Mouse (Mus musculus) neural tube, embryonic 13.5 days (tissue): ENCODE measurements around the gene Efemp2. TPM values are rescaled to one million over a fixed set of nuclear protein-coding genes. Genes with fewer than 3 reads are reported as not detected.

Experiments
- ATAC-seq: fragments of 200-750 bp; cut with Nextera tagmentation; 2 replicates; pipeline ENCODE4 v1.8.0; 2017; ENCODE audit warnings: low read depth, mild to moderate bottlenecking, moderate TSS enrichment, moderate library complexity
- H3K27ac ChIP-seq: fragments of 300-500 bp; sonication (generic); replicated peaks from 2 replicates; pipeline ENCODE4 v1.5.1; 2015; ENCODE audit warnings: moderate library complexity, mild to moderate bottlenecking, inconsistent platforms
- H3K27me3 ChIP-seq: fragments of 300-500 bp; sonication (generic); 2 replicates; pipeline ENCODE4 v1.6.1; 2015; ENCODE audit warnings: mild to moderate bottlenecking, inconsistent platforms
- H3K36me3 ChIP-seq: fragments of 300-500 bp; sonication (generic); 2 replicates; pipeline ENCODE4 v1.6.1; 2015; ENCODE audit warnings: mild to moderate bottlenecking, inconsistent platforms
- H3K4me1 ChIP-seq: fragments of 300-500 bp; sonication (generic); replicated peaks from 2 replicates; pipeline ENCODE4 v1.6.1; 2015; ENCODE audit warnings: inconsistent platforms
- H3K4me2 ChIP-seq: fragments of 300-500 bp; sonication (generic); 2 replicates; pipeline ENCODE4 v1.6.1; 2015; ENCODE audit warnings: inconsistent platforms, mild to moderate bottlenecking, moderate library complexity
- H3K4me3 ChIP-seq: fragments of 300-500 bp; sonication (generic); 2 replicates; pipeline ENCODE4 v1.5.1; 2015; ENCODE audit warnings: mild to moderate bottlenecking, inconsistent platforms
- H3K9ac ChIP-seq: fragments of 300-500 bp; sonication (generic); 2 replicates; pipeline ENCODE4 v1.6.1; 2015; ENCODE audit warnings: moderate library complexity, mild to moderate bottlenecking, inconsistent platforms
- H3K9me3 ChIP-seq: fragments of 300-500 bp; sonication (generic); 2 replicates; pipeline ENCODE4 v1.6.1; 2016; ENCODE audit warnings: inconsistent platforms
- WGBS: fragments of 180-500 bp; shearing (Covaris S2); methylation state at CpG from one replicate; pipeline ENCODE4 v1.1.7; 2015; 5-methylcytosine and 5-hydroxymethylcytosine counted together
- polyA plus RNA-seq: library from polyadenylated mRNA; unstranded; fragments of >200 nt; fragmentation: Nextera tagmentation; extraction: Ambion mirVana; gene quantifications from 2 replicates; pipeline ENCODE4 v1.2.1, GENCODE M21; 2015

The Efemp2 gene
- polyA plus RNA-seq, 1 experiment from 2014 or later: 56.9 TPM

DNA sequence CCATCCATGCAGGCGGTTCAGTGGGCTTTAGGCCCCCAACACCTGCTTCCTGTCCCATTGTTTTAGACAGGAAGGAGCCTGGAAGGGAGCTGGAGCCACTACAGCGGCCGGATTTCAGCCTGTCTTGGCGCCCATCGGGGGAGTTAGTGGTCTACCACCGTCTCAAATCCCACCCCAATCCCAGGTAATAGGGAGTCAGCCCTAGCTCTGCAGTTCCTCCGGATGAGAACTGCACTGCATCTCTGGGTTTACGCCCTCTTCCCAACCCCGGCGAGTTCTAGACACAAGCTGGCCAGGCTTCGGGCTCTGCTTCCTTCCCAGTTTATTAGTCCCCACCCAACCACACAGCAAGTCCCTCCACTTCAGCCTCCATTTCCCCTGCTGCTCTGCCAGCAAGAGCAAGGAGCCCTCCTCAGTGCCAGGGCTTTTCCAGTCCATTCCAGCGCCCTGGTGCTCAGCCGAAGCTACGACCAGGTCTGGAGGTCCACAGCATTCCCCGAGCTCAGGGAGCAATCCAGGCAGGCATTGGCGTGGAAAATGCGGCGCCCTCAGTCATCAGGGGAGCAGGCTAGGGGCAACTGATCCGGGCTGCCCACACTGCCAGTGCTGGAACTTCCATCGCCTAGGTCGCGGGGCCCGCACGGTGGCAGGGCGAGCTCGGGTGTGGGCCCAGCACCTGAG lies 17.4 kb upstream of the Efemp2 start:
- Histone ChIP-seq H3K4me2 (peak overlapping the region; percentile 98), H3K27me3 (peaks cover 18% of the 10 kb centered on the region), H3K4me3 (peak overlapping the region; percentile 76), H3K9ac (peak overlapping the region; percentile 92), H3K4me1 (peaks cover 53% of the 10 kb centered on the region), H3K27ac (peak overlapping the region; percentile 97), H3K9me3 (no peaks in the 10 kb centered on the region), H3K36me3 (peaks cover 10% of the 10 kb centered on the region)
- no peak for ATAC-seq
- 3% methylated on average over 26 of the region's 26 CpGs for WGBS

DNA sequence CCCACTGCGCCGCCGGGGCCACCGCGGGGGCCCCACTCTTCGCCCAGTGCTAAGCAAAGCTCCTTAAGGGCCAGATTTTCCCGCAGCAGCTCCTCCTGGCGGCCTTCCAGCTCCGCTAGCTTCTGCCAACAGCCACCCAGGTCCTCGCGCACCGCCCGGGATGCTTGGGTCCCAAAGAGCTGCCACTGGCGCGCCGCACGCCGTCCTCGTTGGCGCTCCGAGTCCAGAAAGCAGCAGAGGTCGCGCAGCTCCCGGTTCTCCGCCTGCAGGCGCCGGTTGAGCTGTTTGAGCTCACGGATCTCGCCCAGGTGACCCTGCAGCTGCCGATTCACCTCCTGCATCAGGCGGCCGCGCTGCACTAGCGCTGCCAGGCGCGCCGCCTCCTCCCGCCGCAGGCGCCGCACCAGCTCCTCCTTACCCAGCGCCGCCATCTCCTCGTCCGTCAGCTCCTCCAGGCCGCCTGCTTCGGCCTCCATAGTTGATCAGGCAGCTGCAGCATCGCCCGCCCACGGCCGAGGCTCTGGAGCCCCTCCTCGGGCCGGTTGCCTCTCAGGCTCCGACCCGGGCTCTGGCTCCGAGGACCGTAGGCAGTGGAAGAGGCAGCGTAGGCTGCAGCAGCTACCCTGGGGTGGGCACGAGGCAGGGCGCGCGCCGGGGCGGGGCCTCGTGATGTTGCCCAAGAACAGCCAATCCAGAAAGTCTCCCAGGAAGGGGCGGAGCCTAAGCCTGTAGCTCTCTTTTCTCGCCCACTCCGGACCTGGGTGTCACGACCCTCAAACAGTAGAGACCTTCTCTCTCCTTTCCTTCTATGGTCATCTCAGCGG lies 16.6 kb upstream of the Efemp2 start:
- H3K27me3 ChIP-seq: peaks cover 13% of the 10 kb centered on the region; the same call in 1 of the 2 replicates
- peak overlapping the region; percentile 92 for H3K9ac ChIP-seq
- H3K4me1 ChIP-seq: peaks cover 59% of the 10 kb centered on the region
- peak; percentile 90 for ATAC-seq
- peaks cover 10% of the 10 kb centered on the region for H3K36me3 ChIP-seq
- WGBS: under 1% methylated on average over 63 of the region's 70 CpGs
- peak overlapping the region; percentile 76 for H3K4me3 ChIP-seq
- peak overlapping the region; percentile 97 for H3K27ac ChIP-seq
- H3K9me3 ChIP-seq: no peaks in the 10 kb centered on the region
- peak overlapping the region; percentile 98 for H3K4me2 ChIP-seq

GRCm38 (mm10) chr19:5457746-5458442 lies 15.9 kb upstream of the Efemp2 start, which contains the start of gene Ccdc85b:
Gene Ccdc85b, minus strand, starts transcription at chr19:5457894.
- WGBS: 21% methylated on average over 14 of the region's 14 CpGs

GRCm38 (mm10) chr19:5459019-5459418 lies 14.7 kb upstream of the Efemp2 start:
- 76% methylated on average over 7 of the region's 7 CpGs for WGBS
- Histone ChIP-seq H3K27ac (no peak overlapping the region), H3K36me3 (peaks cover 23% of the 10 kb centered on the region), H3K9ac (no peak overlapping the region), H3K27me3 (peaks cover 13% of the 10 kb centered on the region; the same call in 1 of the 2 replicates), H3K9me3 (no peaks in the 10 kb centered on the region), H3K4me1 (peaks cover 60% of the 10 kb centered on the region), H3K4me2 (no peak overlapping the region), H3K4me3 (no peak overlapping the region)
- ATAC-seq: no peak

More at GRCm38 (mm10) chr19:5457746-5458442, 15.9 kb upstream of the Efemp2 start, which contains the start of gene Ccdc85b:
- peaks cover 18% of the 10 kb centered on the region for H3K36me3 ChIP-seq
- peaks cover 13% of the 10 kb centered on the region; the same call in 1 of the 2 replicates for H3K27me3 ChIP-seq
- peaks cover 59% of the 10 kb centered on the region for H3K4me1 ChIP-seq
- no peaks in the 10 kb centered on the region for H3K9me3 ChIP-seq
- no peak; the same call in 1 of the 2 replicates for ATAC-seq
- H3K4me3 ChIP-seq: peak within 1 kb of the TSS; percentile 76
- H3K9ac ChIP-seq: peak within 1 kb of the TSS; percentile 92
- peak within 1 kb of the TSS; percentile 98 for H3K4me2 ChIP-seq
- H3K27ac ChIP-seq: peak within 1 kb of the TSS; percentile 97

DNA sequence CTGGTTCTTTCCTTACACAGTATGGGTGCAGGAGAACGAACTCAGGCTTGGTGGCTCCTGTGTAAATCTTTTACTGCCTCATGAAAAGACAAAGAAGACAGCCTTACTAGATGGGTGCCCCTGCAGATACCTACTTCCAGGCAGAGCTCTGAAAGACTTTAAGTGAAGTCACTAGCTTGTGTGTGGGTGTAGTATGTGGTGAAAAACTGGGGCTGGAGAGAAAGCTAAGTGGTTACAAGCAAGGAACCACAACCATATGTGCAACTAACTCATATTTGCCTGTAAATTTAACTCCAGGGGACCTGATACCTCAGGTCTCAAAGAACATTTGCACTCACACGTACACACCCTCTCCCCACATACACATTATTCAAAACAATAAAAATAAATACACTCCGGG lies 13.9 kb upstream of the Efemp2 start:
- H3K4me1 ChIP-seq: peaks cover 60% of the 10 kb centered on the region
- no peaks in the 10 kb centered on the region for H3K9me3 ChIP-seq
- peaks cover 21% of the 10 kb centered on the region for H3K36me3 ChIP-seq
- peak overlapping the region; percentile 70 for H3K27ac ChIP-seq
- no peak for ATAC-seq
- H3K9ac ChIP-seq: peak overlapping the region; percentile 78
- WGBS: 21% methylated on average over 3 of the region's 3 CpGs
- peak overlapping the region; percentile 99 for H3K4me2 ChIP-seq
- peak overlapping the region; percentile 80 for H3K4me3 ChIP-seq
- H3K27me3 ChIP-seq: peaks cover 13% of the 10 kb centered on the region; the same call in 1 of the 2 replicates

- peaks cover 59% of the 10 kb centered on the region for H3K4me1 ChIP-seq
- peak within 1 kb of the TSS; percentile 80 for H3K4me3 ChIP-seq
- H3K27ac ChIP-seq: peak within 1 kb of the TSS; percentile 70
- peak within 1 kb of the TSS; percentile 78 for H3K9ac ChIP-seq
- WGBS: under 1% methylated on average over 32 of the region's 32 CpGs
- peaks cover 13% of the 10 kb centered on the region; the same call in 1 of the 2 replicates for H3K27me3 ChIP-seq
- H3K4me2 ChIP-seq: peak within 1 kb of the TSS; percentile 99
- ATAC-seq: peak; percentile 47
- no peaks in the 10 kb centered on the region for H3K9me3 ChIP-seq
- H3K36me3 ChIP-seq: peaks cover 27% of the 10 kb centered on the region
Measured at GRCm38 (mm10) chr19:5460465-5460911, 13.3 kb upstream of the Efemp2 start, which contains the start of gene Fibp. Gene Fibp, plus strand, starts transcription at chr19:5460615.

GRCm38 (mm10) chr19:5461411-5461810 lies 12.3 kb upstream of the Efemp2 start:
- peaks cover 36% of the 10 kb centered on the region for H3K36me3 ChIP-seq
- H3K9ac ChIP-seq: peak overlapping the region; percentile 78
- peaks cover 49% of the 10 kb centered on the region for H3K4me1 ChIP-seq
- H3K27me3 ChIP-seq: peaks cover 13% of the 10 kb centered on the region; the same call in 1 of the 2 replicates
- no peaks in the 10 kb centered on the region for H3K9me3 ChIP-seq
- no peak overlapping the region for H3K27ac ChIP-seq
- ATAC-seq: no peak
- 87% methylated on average over 6 of the region's 6 CpGs for WGBS
- peak overlapping the region; percentile 80 for H3K4me3 ChIP-seq
- H3K4me2 ChIP-seq: peak overlapping the region; percentile 99

DNA sequence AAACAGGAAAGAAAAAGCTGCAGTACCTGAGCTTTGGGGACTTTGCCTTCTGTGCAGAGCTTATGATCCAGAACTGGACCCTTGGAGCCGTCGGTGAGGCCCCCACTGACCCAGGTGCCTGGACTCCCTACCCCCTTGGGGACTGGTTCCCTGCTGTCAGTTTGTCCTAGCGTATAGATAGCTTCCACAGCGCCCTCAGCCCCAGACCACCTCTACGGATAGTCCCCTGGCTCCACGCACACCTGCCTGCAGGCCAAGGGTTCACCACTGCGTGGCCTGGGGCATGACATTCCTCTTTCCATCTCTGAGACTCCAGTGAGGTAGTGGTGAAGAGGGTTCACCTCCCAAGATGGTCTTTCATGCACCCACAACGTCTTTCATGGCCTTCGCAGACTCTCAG lies 10.5 kb upstream of the Efemp2 start:
- Histone ChIP-seq H3K4me1 (peaks cover 39% of the 10 kb centered on the region), H3K27ac (no peak overlapping the region), H3K4me2 (no peak overlapping the region), H3K36me3 (peaks cover 54% of the 10 kb centered on the region), H3K4me3 (no peak overlapping the region), H3K9me3 (no peaks in the 10 kb centered on the region), H3K27me3 (peaks cover 13% of the 10 kb centered on the region; the same call in 1 of the 2 replicates), H3K9ac (no peak overlapping the region)
- ATAC-seq: no peak
- WGBS: 91% methylated on average over 9 of the region's 9 CpGs

- Histone ChIP-seq H3K4me1 (peaks cover 36% of the 10 kb centered on the region), H3K27ac (peak overlapping the region; percentile 74), H3K9ac (peak overlapping the region; percentile 68), H3K4me2 (peak overlapping the region; percentile 61), H3K9me3 (no peaks in the 10 kb centered on the region), H3K4me3 (peak overlapping the region; percentile 36), H3K36me3 (peaks cover 54% of the 10 kb centered on the region), H3K27me3 (peaks cover 6% of the 10 kb centered on the region; the same call in 1 of the 2 replicates)
- 45% methylated on average over 15 of the region's 15 CpGs for WGBS
- peak; percentile 62 for ATAC-seq
Measured at GRCm38 (mm10) chr19:5463791-5464562, 9.8 kb upstream of the Efemp2 start.

DNA sequence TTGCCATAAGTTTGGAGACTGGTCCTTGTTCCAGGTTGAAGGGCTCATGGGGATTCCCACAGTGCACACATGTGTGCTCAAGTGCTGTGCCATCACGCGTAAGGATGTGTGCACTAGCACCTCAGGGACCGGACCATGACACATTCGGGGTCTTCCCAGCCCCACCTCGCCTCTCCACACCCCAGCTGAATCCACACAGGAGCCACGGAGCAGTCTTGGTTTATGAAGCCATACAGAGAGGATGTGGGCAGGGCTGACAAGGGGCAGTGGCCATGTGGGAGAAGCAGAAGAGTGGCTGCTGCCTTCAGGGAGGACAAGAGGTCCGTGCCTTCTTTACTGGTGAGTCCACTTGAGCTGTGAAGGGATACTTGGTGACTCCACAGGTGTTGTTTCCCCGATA lies 8.7 kb upstream of the Efemp2 start:
- Histone ChIP-seq H3K9ac (no peak overlapping the region), H3K36me3 (peaks cover 54% of the 10 kb centered on the region), H3K27ac (no peak overlapping the region), H3K4me1 (peaks cover 32% of the 10 kb centered on the region), H3K27me3 (no peaks in the 10 kb centered on the region), H3K4me2 (no peak overlapping the region), H3K9me3 (no peaks in the 10 kb centered on the region), H3K4me3 (no peak overlapping the region)
- no peak for ATAC-seq
- 96% methylated on average over 8 of the region's 8 CpGs for WGBS
